Mouse (Mus musculus): ENCODE data around the gene Dusp3. TPM values are rescaled to one million over a fixed set of nuclear protein-coding genes. Genes with fewer than 3 reads are reported as not detected.

The Dusp3 gene
- total and polyA plus RNA-seq, 2 experiments from 2014 or later, result 75.7 to 106 TPM

DNA sequence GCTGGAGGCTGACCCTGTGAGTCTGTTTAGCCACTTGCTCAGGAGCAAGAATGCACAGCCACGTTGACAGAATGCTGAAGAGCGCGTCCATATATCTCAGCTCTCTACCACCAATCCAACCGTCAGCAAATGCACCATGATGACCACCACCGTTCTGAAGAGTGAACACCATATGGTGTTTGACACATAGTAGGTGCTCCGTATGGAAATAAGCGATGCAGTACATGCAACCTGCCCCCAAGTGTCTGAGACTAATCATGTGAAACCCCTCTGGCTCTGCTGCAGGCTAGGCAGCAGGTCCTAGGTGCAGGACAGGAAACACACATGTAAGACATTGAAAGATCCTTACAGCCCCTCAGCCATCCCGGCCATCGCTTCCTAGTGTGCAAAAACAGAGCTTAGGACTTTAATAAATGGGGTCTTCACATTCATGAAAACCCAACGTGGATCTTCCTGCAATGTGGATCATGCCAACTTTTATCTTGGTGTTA, 3.3 kb downstream of the Dusp3 start:
- DNase-seq (ENCODE audit: low spot score) (no peak), ATAC-seq (ENCODE audit: insufficient read depth, low read depth) (no peak)
- Histone ChIP-seq H3K9ac (replicated peaks; ENCODE audit: low read depth, low read length) (peak overlapping the region; percentile 18; the same call in 1 of the 2 replicates), H3K36me3 (replicated peaks; ENCODE audit: control insufficient read depth, insufficient read depth, low read length) (peaks cover 32% of the 10 kb centered on the region), H3K27me3 (ENCODE audit: control insufficient read depth, insufficient read depth, low read length) (no peaks in the 10 kb centered on the region), H3K9me3 (replicated peaks; ENCODE audit: control insufficient read depth, low read length) (no peaks in the 10 kb centered on the region), H3K4me2 (ENCODE audit: low read depth, low read length) (peak overlapping the region; percentile 92), H3K4me3 (ENCODE audit: low read depth, low read length) (peak overlapping the region; percentile 67), H3K27ac (ENCODE audit: low read depth) (peak overlapping the region; percentile 98), H3K4me1 (ENCODE audit: control insufficient read depth, insufficient read depth) (peaks cover 14% of the 10 kb centered on the region; the same call in 1 of the 2 replicates)
- 28% methylated on average over 10 of the region's 10 CpGs for WGBS
- TF ChIP-seq EP300 (IDR thresholded peaks at IDR 0.05; ENCODE audit: low read depth) (no peak), CTCF (IDR thresholded peaks at IDR 0.05; ENCODE audit: low read depth) (no peak)

GRCm38 (mm10) chr11:101982981-101983411, 3.8 kb downstream of the Dusp3 start:
- Histone ChIP-seq H3K9me3 (replicated peaks; ENCODE audit: control insufficient read depth, low read length) (no peaks in the 10 kb centered on the region), H3K27ac (ENCODE audit: low read depth) (peak overlapping the region; percentile 98), H3K27me3 (ENCODE audit: control insufficient read depth, insufficient read depth, low read length) (no peaks in the 10 kb centered on the region), H3K4me2 (ENCODE audit: low read depth, low read length) (peak overlapping the region; percentile 92), H3K4me1 (ENCODE audit: control insufficient read depth, insufficient read depth) (peaks cover 14% of the 10 kb centered on the region; the same call in 1 of the 2 replicates), H3K9ac (replicated peaks; ENCODE audit: low read depth, low read length) (peak overlapping the region; percentile 18; the same call in 1 of the 2 replicates), H3K36me3 (replicated peaks; ENCODE audit: control insufficient read depth, insufficient read depth, low read length) (peaks cover 36% of the 10 kb centered on the region), H3K4me3 (ENCODE audit: low read depth, low read length) (peak overlapping the region; percentile 67)
- ATAC-seq (ENCODE audit: insufficient read depth, low read depth) (no peak), DNase-seq (ENCODE audit: low spot score) (no peak)
- TF ChIP-seq EP300 (IDR thresholded peaks at IDR 0.05; ENCODE audit: low read depth), result no peak
- TF ChIP-seq CTCF (IDR thresholded peaks at IDR 0.05; ENCODE audit: low read depth), result no peak
- 27% methylated on average over 6 of the region's 6 CpGs for WGBS

DNA sequence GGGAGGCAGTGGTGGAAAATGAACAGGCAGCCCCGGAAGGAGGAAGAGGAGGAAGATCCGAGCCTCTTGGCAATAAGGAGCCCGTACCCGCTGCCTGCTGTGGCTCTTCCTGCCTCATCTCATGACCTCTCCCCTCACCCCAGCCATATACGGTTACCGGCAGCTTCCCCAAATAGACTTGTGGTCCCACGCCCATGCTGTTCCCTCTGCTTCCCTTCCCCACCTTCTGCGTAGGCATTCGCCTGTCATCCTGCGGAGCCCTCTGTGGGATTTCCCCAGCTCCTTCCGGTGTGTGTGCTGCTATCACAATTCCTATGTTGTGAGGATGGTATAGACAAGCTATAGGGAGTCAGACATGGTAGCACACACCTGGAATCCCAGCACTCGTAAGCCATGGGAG, 5.0 kb downstream of the Dusp3 start:
- H3K4me2 ChIP-seq (ENCODE audit: low read depth, low read length), result peak overlapping the region; percentile 92
- peaks cover 41% of the 10 kb centered on the region for H3K36me3 ChIP-seq (replicated peaks; ENCODE audit: control insufficient read depth, insufficient read depth, low read length)
- no peaks in the 10 kb centered on the region for H3K9me3 ChIP-seq (replicated peaks; ENCODE audit: control insufficient read depth, low read length)
- no peak for TF ChIP-seq CTCF (IDR thresholded peaks at IDR 0.05; ENCODE audit: low read depth)
- ATAC-seq (ENCODE audit: insufficient read depth, low read depth) (no peak), DNase-seq (ENCODE audit: low spot score) (no peak)
- no peak overlapping the region for H3K4me3 ChIP-seq (ENCODE audit: low read depth, low read length)
- WGBS, result 42% methylated on average over 11 of the region's 12 CpGs
- H3K27me3 ChIP-seq (ENCODE audit: control insufficient read depth, insufficient read depth, low read length), result no peaks in the 10 kb centered on the region
- H3K27ac ChIP-seq (ENCODE audit: low read depth), result peak overlapping the region; percentile 98
- H3K9ac ChIP-seq (replicated peaks; ENCODE audit: low read depth, low read length), result 0 out of 2 replicates have a peak overlapping the region, but pooled peaks have one; percentile 18
- H3K4me1 ChIP-seq (ENCODE audit: control insufficient read depth, insufficient read depth), result peaks cover 14% of the 10 kb centered on the region; the same call in 1 of the 2 replicates

DNA sequence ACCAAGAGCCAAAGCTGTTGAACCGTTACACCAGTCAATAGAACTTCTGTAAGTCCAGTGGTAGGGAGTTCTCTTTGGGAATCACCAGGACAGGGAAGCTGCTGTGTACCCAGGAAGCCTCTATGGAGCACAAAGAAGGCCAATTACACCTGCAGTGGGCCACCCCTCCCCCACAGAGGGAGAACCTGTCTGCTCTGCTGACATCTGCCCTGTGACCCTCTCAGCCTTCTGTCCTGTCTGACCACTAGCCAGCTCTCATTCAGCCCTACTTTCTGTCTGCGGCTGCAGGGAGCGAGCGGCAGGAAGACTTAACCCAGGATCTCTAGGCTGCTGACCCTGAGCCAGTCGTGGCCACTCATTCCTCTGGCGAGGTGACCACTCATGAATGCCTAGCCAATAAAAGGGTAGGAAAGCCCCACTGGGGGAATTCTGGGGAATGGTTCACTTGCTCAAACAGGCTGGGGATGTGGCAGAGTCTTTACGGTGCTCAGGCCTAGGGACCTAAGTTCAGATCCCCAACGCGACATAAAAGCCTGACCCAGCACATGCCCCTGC, 6.1 kb downstream of the Dusp3 start:
- DNase-seq (ENCODE audit: low spot score), result no peak
- Histone ChIP-seq H3K9me3 (replicated peaks; ENCODE audit: control insufficient read depth, low read length) (no peaks in the 10 kb centered on the region), H3K9ac (replicated peaks; ENCODE audit: low read depth, low read length) (no peak overlapping the region), H3K4me1 (ENCODE audit: control insufficient read depth, insufficient read depth) (peaks cover 14% of the 10 kb centered on the region; the same call in 1 of the 2 replicates), H3K4me2 (ENCODE audit: low read depth, low read length) (no peak overlapping the region), H3K4me3 (ENCODE audit: low read depth, low read length) (no peak overlapping the region), H3K27me3 (ENCODE audit: control insufficient read depth, insufficient read depth, low read length) (no peaks in the 10 kb centered on the region), H3K36me3 (replicated peaks; ENCODE audit: control insufficient read depth, insufficient read depth, low read length) (peaks cover 51% of the 10 kb centered on the region), H3K27ac (ENCODE audit: low read depth) (no peak overlapping the region)
- 87% methylated on average over 9 of the region's 9 CpGs for WGBS
- ATAC-seq (ENCODE audit: insufficient read depth, low read depth), result no peak
- TF ChIP-seq CTCF (IDR thresholded peaks at IDR 0.05; ENCODE audit: low read depth), result no peak
- TF ChIP-seq EP300 (IDR thresholded peaks at IDR 0.05; ENCODE audit: low read depth), result no peak

GRCm38 (mm10) chr11:101979140-101979539, 7.7 kb downstream of the Dusp3 start:
- WGBS, result 84% methylated on average over 5 of the region's 5 CpGs
- no peaks in the 10 kb centered on the region for H3K27me3 ChIP-seq (ENCODE audit: control insufficient read depth, insufficient read depth, low read length)
- no peak overlapping the region for H3K27ac ChIP-seq (ENCODE audit: low read depth)
- DNase-seq (ENCODE audit: low spot score) (no peak), ATAC-seq (ENCODE audit: insufficient read depth, low read depth) (no peak)
- peaks cover 14% of the 10 kb centered on the region; the same call in 1 of the 2 replicates for H3K4me1 ChIP-seq (ENCODE audit: control insufficient read depth, insufficient read depth)
- no peaks in the 10 kb centered on the region for H3K9me3 ChIP-seq (replicated peaks; ENCODE audit: control insufficient read depth, low read length)
- TF ChIP-seq CTCF (IDR thresholded peaks at IDR 0.05; ENCODE audit: low read depth), result no peak
- no peak for TF ChIP-seq EP300 (IDR thresholded peaks at IDR 0.05; ENCODE audit: low read depth)
- no peak overlapping the region for H3K4me2 ChIP-seq (ENCODE audit: low read depth, low read length)
- no peak overlapping the region for H3K4me3 ChIP-seq (ENCODE audit: low read depth, low read length)
- peaks cover 61% of the 10 kb centered on the region for H3K36me3 ChIP-seq (replicated peaks; ENCODE audit: control insufficient read depth, insufficient read depth, low read length)
- no peak overlapping the region for H3K9ac ChIP-seq (replicated peaks; ENCODE audit: low read depth, low read length)

All from heart, postnatal 0 days (tissue).